Mouse (Mus musculus) heart, postnatal 4 days (tissue): Measurements from ENCODE around the gene Tsc22d2. TPM values are rescaled to one million over a fixed set of nuclear protein-coding genes. Genes with fewer than 3 reads are reported as not detected.
"Not testable (repeated sequence)": the region's sequence is repeated elsewhere in the genome, so short reads cannot be mapped to it uniquely, and the experiment has no call there.

Source experiments
- DNase-seq: peaks from one replicate; pipeline ENCODE4 v3.0.0; 2021
- total RNA-seq, 2 experiments: library from RNA; stranded (reverse); gene quantifications; 2 replicates each; pipeline ENCODE4 v1.2.3; 2021

The Tsc22d2 gene
- total RNA-seq, 2 experiments from 2014 or later: 46.7 to 49.8 TPM

GRCm38 (mm10) chr3:58434414-58434813, 19.9 kb downstream of the Tsc22d2 start:
- DNase-seq: no peak

- peak; percentile 32 for DNase-seq
Observed at GRCm38 (mm10) chr3:58448230-58448629, 33.7 kb downstream of the Tsc22d2 start.

GRCm38 (mm10) chr3:58449487-58449886, 35.0 kb downstream of the Tsc22d2 start:
- DNase-seq: no peak

GRCm38 (mm10) chr3:58454414-58455205, 40.1 kb downstream of the Tsc22d2 start:
- no peak for DNase-seq

GRCm38 (mm10) chr3:58455255-58455654, 40.7 kb downstream of the Tsc22d2 start:
- DNase-seq: no peak

GRCm38 (mm10) chr3:58469655-58470437, 55.3 kb downstream of the Tsc22d2 start:
- no peak for DNase-seq

- not testable (repeated sequence) for DNase-seq
Observed at GRCm38 (mm10) chr3:58475298-58475697, 60.8 kb downstream of the Tsc22d2 start.

GRCm38 (mm10) chr3:58478755-58479455, 64.4 kb downstream of the Tsc22d2 start:
- DNase-seq: no peak

GRCm38 (mm10) chr3:58485883-58486282, 71.4 kb downstream of the Tsc22d2 start:
- no peak for DNase-seq

- DNase-seq: no peak
Observed at GRCm38 (mm10) chr3:58487121-58487520, 72.6 kb downstream of the Tsc22d2 start.

- DNase-seq: no peak
Observed at GRCm38 (mm10) chr3:58487999-58488775, 73.7 kb downstream of the Tsc22d2 start.

- DNase-seq: peak; percentile 55
Observed at GRCm38 (mm10) chr3:58490787-58491186, 76.3 kb downstream of the Tsc22d2 start.

- no peak for DNase-seq
Observed at GRCm38 (mm10) chr3:58493621-58494020, 79.1 kb downstream of the Tsc22d2 start.

GRCm38 (mm10) chr3:58501961-58502360, 87.4 kb downstream of the Tsc22d2 start:
- no peak for DNase-seq

GRCm38 (mm10) chr3:58503720-58504333, 89.3 kb downstream of the Tsc22d2 start:
- no peak for DNase-seq

GRCm38 (mm10) chr3:58504676-58505075, 90.2 kb downstream of the Tsc22d2 start:
- DNase-seq: no peak

- DNase-seq: no peak
Observed at GRCm38 (mm10) chr3:58508020-58508750, 93.7 kb downstream of the Tsc22d2 start.

GRCm38 (mm10) chr3:58511581-58511980, 97.1 kb downstream of the Tsc22d2 start:
- no peak for DNase-seq

GRCm38 (mm10) chr3:58512740-58513139, 98.2 kb downstream of the Tsc22d2 start:
- DNase-seq: no peak

- no peak for DNase-seq
Observed at GRCm38 (mm10) chr3:58513483-58513882, 99.0 kb downstream of the Tsc22d2 start.
